Mouse (Mus musculus): ENCODE measurements around the gene 1700013H16Rik. TPM values are rescaled to one million over a fixed set of nuclear protein-coding genes. Genes with fewer than 3 reads are reported as not detected.
"Not testable (repeated sequence)": the region's sequence is repeated elsewhere in the genome, so short reads cannot be mapped to it uniquely, and the experiment has no call there.

The 1700013H16Rik gene
- polyA plus RNA-seq (2014; fragmentation: Nextera tagmentation; extraction: Ambion mirVana): not detected in 2 replicates

- Histone ChIP-seq H3K4me1 (ENCODE audit: control insufficient read depth, insufficient read depth, low read length) (no peaks in the 10 kb centered on the region), H3K4me3 (ENCODE audit: low read length) (no peak within 1 kb of the TSS), H3K9me3 (ENCODE audit: control insufficient read depth, low read length) (peaks cover 4% of the 10 kb centered on the region), H3K36me3 (ENCODE audit: control insufficient read depth, insufficient read depth, low read length) (no peaks in the 10 kb centered on the region), H3K4me2 (replicated peaks; ENCODE audit: low read depth, low read length) (no peak within 1 kb of the TSS), H3K9ac (ENCODE audit: low read depth, low read length) (no peak within 1 kb of the TSS), H3K27ac (ENCODE audit: low read depth, low read length) (no peak within 1 kb of the TSS), H3K27me3 (ENCODE audit: control insufficient read depth, insufficient read depth, low read length) (no peaks in the 10 kb centered on the region)
- 93% methylated on average over 16 of the region's 16 CpGs for WGBS
- no peak for ATAC-seq (ENCODE audit: low FRiP score, low TSS enrichment)
Measured at GRCm38 (mm10) chrX:53757736-53758135, at the start of gene 1700013H16Rik. Gene 1700013H16Rik (minus strand): TSS chrX:53757831.

GRCm38 (mm10) chrX:53799074-53799473, 41.4 kb upstream of the 1700013H16Rik start:
- H3K9me3 ChIP-seq (ENCODE audit: control insufficient read depth, low read length): no peaks in the 10 kb centered on the region
- no peak for ATAC-seq (ENCODE audit: low FRiP score, low TSS enrichment)
- H3K4me2 ChIP-seq (replicated peaks; ENCODE audit: low read depth, low read length): no peak overlapping the region
- no peaks in the 10 kb centered on the region for H3K27me3 ChIP-seq (ENCODE audit: control insufficient read depth, insufficient read depth, low read length)
- H3K36me3 ChIP-seq (ENCODE audit: control insufficient read depth, insufficient read depth, low read length): no peaks in the 10 kb centered on the region
- 41% methylated on average over 3 of the region's 3 CpGs for WGBS
- H3K9ac ChIP-seq (ENCODE audit: low read depth, low read length): no peak overlapping the region
- H3K4me1 ChIP-seq (ENCODE audit: control insufficient read depth, insufficient read depth, low read length): no peaks in the 10 kb centered on the region
- H3K4me3 ChIP-seq (ENCODE audit: low read length): no peak overlapping the region
- no peak overlapping the region for H3K27ac ChIP-seq (ENCODE audit: low read depth, low read length)

- not testable (repeated sequence) for ATAC-seq (ENCODE audit: low FRiP score, low TSS enrichment); H3K27ac ChIP-seq (ENCODE audit: low read depth, low read length); H3K4me1 ChIP-seq (ENCODE audit: control insufficient read depth, insufficient read depth, low read length); H3K9me3 ChIP-seq (ENCODE audit: control insufficient read depth, low read length); H3K4me3 ChIP-seq (ENCODE audit: low read length); H3K27me3 ChIP-seq (ENCODE audit: control insufficient read depth, insufficient read depth, low read length); H3K4me2 ChIP-seq (replicated peaks; ENCODE audit: low read depth, low read length); H3K36me3 ChIP-seq (ENCODE audit: control insufficient read depth, insufficient read depth, low read length); H3K9ac ChIP-seq (ENCODE audit: low read depth, low read length)
- WGBS: 87% methylated on average over 11 of the region's 11 CpGs
Measured at GRCm38 (mm10) chrX:53797519-53797918, 39.9 kb upstream of the 1700013H16Rik start, which contains the start of gene Xlr. Gene Xlr (minus strand): TSS chrX:53797706.

GRCm38 (mm10) chrX:53776276-53776675, 18.6 kb upstream of the 1700013H16Rik start, which contains the start of gene Zfp36l3:
Gene Zfp36l3 (minus strand): TSS chrX:53776394.
- Histone ChIP-seq H3K36me3 (ENCODE audit: control insufficient read depth, insufficient read depth, low read length) (no peaks in the 10 kb centered on the region), H3K4me2 (replicated peaks; ENCODE audit: low read depth, low read length) (no peak within 1 kb of the TSS), H3K9me3 (ENCODE audit: control insufficient read depth, low read length) (no peaks in the 10 kb centered on the region), H3K27ac (ENCODE audit: low read depth, low read length) (no peak within 1 kb of the TSS), H3K4me1 (ENCODE audit: control insufficient read depth, insufficient read depth, low read length) (no peaks in the 10 kb centered on the region), H3K4me3 (ENCODE audit: low read length) (no peak within 1 kb of the TSS), H3K9ac (ENCODE audit: low read depth, low read length) (no peak within 1 kb of the TSS), H3K27me3 (ENCODE audit: control insufficient read depth, insufficient read depth, low read length) (no peaks in the 10 kb centered on the region)
- no peak for ATAC-seq (ENCODE audit: low FRiP score, low TSS enrichment)
- WGBS: 89% methylated on average over 12 of the region's 12 CpGs

- Histone ChIP-seq H3K4me3 (ENCODE audit: low read length) (no peak overlapping the region), H3K27me3 (ENCODE audit: control insufficient read depth, insufficient read depth, low read length) (no peaks in the 10 kb centered on the region), H3K9me3 (ENCODE audit: control insufficient read depth, low read length) (peaks cover 4% of the 10 kb centered on the region), H3K9ac (ENCODE audit: low read depth, low read length) (no peak overlapping the region), H3K4me1 (ENCODE audit: control insufficient read depth, insufficient read depth, low read length) (no peaks in the 10 kb centered on the region), H3K4me2 (replicated peaks; ENCODE audit: low read depth, low read length) (no peak overlapping the region), H3K27ac (ENCODE audit: low read depth, low read length) (no peak overlapping the region), H3K36me3 (ENCODE audit: control insufficient read depth, insufficient read depth, low read length) (no peaks in the 10 kb centered on the region)
- 91% methylated on average over 1 of the region's 1 CpGs for WGBS
- no peak for ATAC-seq (ENCODE audit: low FRiP score, low TSS enrichment)
Measured at GRCm38 (mm10) chrX:53752851-53753250, 4.8 kb downstream of the 1700013H16Rik start.

GRCm38 (mm10) chrX:53728967-53729366, 28.7 kb downstream of the 1700013H16Rik start:
- Histone ChIP-seq H3K36me3 (ENCODE audit: control insufficient read depth, insufficient read depth, low read length) (no peaks in the 10 kb centered on the region), H3K9ac (ENCODE audit: low read depth, low read length) (no peak overlapping the region), H3K4me2 (replicated peaks; ENCODE audit: low read depth, low read length) (no peak overlapping the region), H3K4me1 (ENCODE audit: control insufficient read depth, insufficient read depth, low read length) (no peaks in the 10 kb centered on the region), H3K9me3 (ENCODE audit: control insufficient read depth, low read length) (no peaks in the 10 kb centered on the region), H3K27ac (ENCODE audit: low read depth, low read length) (no peak overlapping the region), H3K4me3 (ENCODE audit: low read length) (no peak overlapping the region), H3K27me3 (ENCODE audit: control insufficient read depth, insufficient read depth, low read length) (no peaks in the 10 kb centered on the region)
- no peak for ATAC-seq (ENCODE audit: low FRiP score, low TSS enrichment)
- 81% methylated on average over 2 of the region's 2 CpGs for WGBS

- WGBS: 83% methylated on average over 11 of the region's 11 CpGs
- no peak within 1 kb of the TSS for H3K9ac ChIP-seq (ENCODE audit: low read depth, low read length)
- H3K27ac ChIP-seq (ENCODE audit: low read depth, low read length): no peak within 1 kb of the TSS
- no peak for ATAC-seq (ENCODE audit: low FRiP score, low TSS enrichment)
- no peaks in the 10 kb centered on the region for H3K36me3 ChIP-seq (ENCODE audit: control insufficient read depth, insufficient read depth, low read length)
- H3K4me1 ChIP-seq (ENCODE audit: control insufficient read depth, insufficient read depth, low read length): no peaks in the 10 kb centered on the region
- H3K27me3 ChIP-seq (ENCODE audit: control insufficient read depth, insufficient read depth, low read length): no peaks in the 10 kb centered on the region
- no peak within 1 kb of the TSS for H3K4me2 ChIP-seq (replicated peaks; ENCODE audit: low read depth, low read length)
- H3K4me3 ChIP-seq (ENCODE audit: low read length): no peak within 1 kb of the TSS
- H3K9me3 ChIP-seq (ENCODE audit: control insufficient read depth, low read length): no peaks in the 10 kb centered on the region
Measured at GRCm38 (mm10) chrX:53724596-53724995, 33.0 kb downstream of the 1700013H16Rik start, which contains the start of gene 4930502E18Rik. Gene 4930502E18Rik (plus strand): TSS chrX:53724826.

GRCm38 (mm10) chrX:53716323-53717182, 41.1 kb downstream of the 1700013H16Rik start:
- peak; percentile 82 for ATAC-seq (ENCODE audit: low FRiP score, low TSS enrichment)
- peak overlapping the region; percentile 17; the same call in 1 of the 2 replicates for H3K4me3 ChIP-seq (ENCODE audit: low read length)
- H3K4me2 ChIP-seq (replicated peaks; ENCODE audit: low read depth, low read length): peak overlapping the region; percentile 41
- WGBS: 23% methylated on average over 48 of the region's 49 CpGs
- H3K9ac ChIP-seq (ENCODE audit: low read depth, low read length): peak overlapping the region; percentile 42; the same call in 1 of the 2 replicates
- no peaks in the 10 kb centered on the region for H3K27me3 ChIP-seq (ENCODE audit: control insufficient read depth, insufficient read depth, low read length)
- H3K4me1 ChIP-seq (ENCODE audit: control insufficient read depth, insufficient read depth, low read length): no peaks in the 10 kb centered on the region
- H3K9me3 ChIP-seq (ENCODE audit: control insufficient read depth, low read length): no peaks in the 10 kb centered on the region
- no peaks in the 10 kb centered on the region for H3K36me3 ChIP-seq (ENCODE audit: control insufficient read depth, insufficient read depth, low read length)
- H3K27ac ChIP-seq (ENCODE audit: low read depth, low read length): no peak overlapping the region

GRCm38 (mm10) chrX:53715942-53716322, 41.7 kb downstream of the 1700013H16Rik start:
- peak; percentile 19; the same call in 1 of the 2 replicates for ATAC-seq (ENCODE audit: low FRiP score, low TSS enrichment)
- no peak overlapping the region for H3K27ac ChIP-seq (ENCODE audit: low read depth, low read length)
- H3K4me2 ChIP-seq (replicated peaks; ENCODE audit: low read depth, low read length): peak overlapping the region; percentile 41
- H3K9ac ChIP-seq (ENCODE audit: low read depth, low read length): no peak overlapping the region
- no peaks in the 10 kb centered on the region for H3K9me3 ChIP-seq (ENCODE audit: control insufficient read depth, low read length)
- no peaks in the 10 kb centered on the region for H3K4me1 ChIP-seq (ENCODE audit: control insufficient read depth, insufficient read depth, low read length)
- H3K27me3 ChIP-seq (ENCODE audit: control insufficient read depth, insufficient read depth, low read length): no peaks in the 10 kb centered on the region
- no peak overlapping the region for H3K4me3 ChIP-seq (ENCODE audit: low read length)
- H3K36me3 ChIP-seq (ENCODE audit: control insufficient read depth, insufficient read depth, low read length): no peaks in the 10 kb centered on the region
- WGBS: 50% methylated on average over 2 of the region's 2 CpGs

All from kidney, embryonic 14.5 days (tissue).